Mouse (Mus musculus): ENCODE measurements at regions not wholly inside any gene's neighbourhood (a gene's known extent, or its start where the extent isn't known, plus 50 kb on each side); places are given as distances from the start of the nearest gene placed in this dataset.

DNA sequence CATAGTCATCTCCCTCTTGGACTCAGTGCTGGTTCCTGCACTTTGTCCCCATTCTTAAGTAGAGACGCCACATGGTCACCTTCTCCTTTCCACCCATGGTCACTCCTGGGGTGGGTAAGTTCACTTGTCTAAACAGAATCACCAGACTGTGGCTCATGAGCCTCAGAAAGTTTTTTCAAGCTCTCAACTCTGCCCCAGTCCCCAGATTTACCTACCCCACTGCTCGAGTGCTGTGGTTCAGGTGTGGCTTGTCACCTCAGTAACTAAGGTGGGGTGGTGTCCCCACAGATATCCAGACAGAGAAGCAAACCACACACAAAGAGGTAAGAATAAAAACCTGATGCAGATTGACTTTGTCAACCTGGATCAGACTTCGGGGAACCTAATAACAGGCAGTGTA is 87.6 kb downstream of the Rpl10-ps3 start:
- DNase-seq, result no peak

DNA sequence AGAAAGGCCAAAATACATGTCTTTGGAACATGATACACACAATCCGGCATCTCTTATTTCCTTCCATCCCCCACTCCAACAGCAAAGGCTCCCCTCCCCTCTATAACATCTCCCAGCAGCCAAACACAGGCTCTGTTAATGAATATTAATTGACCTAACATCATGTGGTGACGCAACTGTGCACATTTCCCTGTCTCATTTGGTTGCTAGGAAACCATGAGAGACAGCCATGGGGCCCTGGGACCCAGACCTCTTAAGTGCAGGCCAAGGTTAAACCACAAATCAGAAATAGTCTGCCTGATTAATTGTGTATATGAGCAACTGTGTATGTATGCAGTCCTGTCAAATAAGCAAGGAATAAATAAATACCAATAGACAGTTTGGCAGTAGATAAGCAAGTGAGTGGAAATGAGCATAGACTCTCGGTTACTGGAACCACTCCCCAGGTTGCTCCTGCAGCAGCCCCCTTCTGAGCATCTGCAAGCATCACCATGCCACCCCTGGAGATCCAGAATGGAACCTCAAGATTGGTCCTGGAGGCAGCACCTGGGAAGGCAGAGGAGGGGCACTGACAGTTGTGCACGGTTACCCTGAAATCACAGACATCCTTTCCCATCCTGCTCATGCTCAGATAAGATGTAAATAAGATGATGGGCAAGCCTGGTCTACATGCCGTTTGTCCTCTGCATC is 99.6 kb downstream of the Rpl10-ps3 start:
- no peak for DNase-seq

DNA sequence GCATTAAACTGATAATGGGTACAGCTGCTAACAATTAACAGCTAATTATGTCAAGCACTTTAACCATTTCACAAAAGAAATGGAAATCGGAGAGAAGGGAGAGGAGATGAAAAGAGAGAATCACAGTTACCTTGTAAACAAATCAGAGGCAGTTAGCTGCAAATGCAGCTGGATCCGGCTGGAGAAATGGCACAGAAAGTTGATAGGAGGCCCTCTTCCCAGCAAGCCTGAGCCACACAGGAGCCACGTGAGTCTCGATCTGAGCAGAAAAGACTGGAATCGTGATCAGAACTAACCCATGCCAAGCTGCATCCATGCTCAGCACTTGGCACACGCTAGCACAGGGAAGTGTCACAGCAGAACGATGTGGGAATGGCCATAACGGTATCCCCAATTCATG is 103.8 kb downstream of the Rpl10-ps3 start:
- no peak for DNase-seq

DNA sequence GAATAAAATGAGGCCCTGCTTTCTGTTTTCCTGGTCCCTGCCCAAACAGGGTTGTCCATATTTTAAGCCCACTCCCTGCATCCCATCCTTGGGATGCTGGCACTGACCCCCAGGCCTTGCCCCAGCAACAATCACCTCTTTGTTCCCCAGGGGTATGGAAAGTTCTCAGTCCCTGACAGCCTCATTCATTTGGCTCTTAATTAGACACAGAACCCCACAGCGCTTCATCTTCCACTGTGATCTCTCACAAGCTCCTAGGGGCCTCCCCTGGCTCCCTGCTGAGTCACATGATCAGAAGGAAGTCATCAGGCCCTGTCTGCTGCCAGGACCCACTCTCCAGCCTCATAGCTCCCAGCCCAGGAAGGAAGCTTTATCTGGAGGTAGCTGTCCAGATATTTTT is 108.9 kb downstream of the Rpl10-ps3 start:
- DNase-seq, result peak; percentile 2

DNA sequence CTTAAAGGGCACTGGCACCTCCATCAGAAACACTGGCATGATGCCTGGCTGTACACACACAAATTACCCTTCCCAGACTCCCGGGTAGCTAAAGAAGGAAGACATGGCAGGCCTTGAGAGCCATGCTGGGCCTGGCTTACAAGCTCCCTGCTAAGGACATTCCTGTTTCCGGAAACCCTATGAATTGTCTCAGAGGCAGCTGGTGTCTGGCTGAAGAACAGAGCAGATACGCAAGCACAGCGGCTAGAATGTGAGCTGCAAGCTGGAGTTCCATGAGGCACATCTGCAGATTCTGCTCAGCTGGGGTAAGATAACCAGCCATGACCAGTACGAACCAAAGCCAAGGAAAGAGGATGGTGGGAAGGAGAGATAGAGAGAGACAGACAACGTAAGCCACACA is 110.1 kb downstream of the Rpl10-ps3 start:
- no peak for DNase-seq

DNA sequence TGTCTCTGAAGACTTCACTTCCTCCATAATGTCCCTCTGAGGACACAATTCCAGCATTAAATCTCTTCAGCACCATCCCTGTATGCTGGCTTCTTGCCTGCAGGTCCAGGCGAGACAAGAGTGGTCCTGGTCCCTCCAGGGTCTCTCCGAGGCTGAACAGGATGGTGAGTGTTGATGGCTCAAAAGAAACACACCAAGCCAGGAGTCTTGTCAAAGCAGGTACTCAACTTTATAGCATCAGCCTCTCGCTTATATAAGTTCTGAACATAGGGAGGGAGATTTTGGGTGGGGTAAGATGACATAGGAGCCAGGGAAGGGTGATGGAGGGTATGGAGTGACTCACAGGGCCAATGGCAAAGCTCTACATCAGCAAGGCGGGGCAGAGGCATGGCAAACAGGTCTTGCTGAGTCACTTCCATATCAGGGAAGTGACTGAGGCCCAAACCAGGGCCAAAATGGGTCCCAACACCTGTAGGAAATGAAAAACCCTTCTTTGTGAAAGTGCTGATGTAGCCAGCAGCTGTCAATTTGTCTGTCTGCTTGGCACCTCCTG is 111.7 kb downstream of the Rpl10-ps3 start:
- DNase-seq, result no peak

DNA sequence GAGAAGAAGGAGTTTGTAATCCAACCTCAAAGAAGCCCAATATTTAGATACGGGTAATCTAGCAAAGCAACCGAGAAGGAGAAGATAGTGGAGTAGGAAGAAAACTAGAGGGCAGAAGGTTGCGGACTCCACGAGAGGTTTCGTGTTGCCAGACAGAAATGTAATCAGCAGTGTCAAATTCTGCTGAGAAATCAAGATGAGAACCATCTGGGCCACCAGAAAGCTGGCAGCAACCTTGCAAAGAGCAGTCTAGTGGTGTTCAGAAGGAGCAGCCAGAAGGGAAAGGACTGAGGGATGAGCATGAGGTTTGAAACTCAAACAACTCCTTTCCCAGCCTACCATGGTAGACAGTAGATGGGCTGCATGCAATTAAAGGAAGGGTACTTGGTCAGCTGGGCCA is 134.3 kb downstream of the Rpl10-ps3 start:
- no peak for DNase-seq

DNA sequence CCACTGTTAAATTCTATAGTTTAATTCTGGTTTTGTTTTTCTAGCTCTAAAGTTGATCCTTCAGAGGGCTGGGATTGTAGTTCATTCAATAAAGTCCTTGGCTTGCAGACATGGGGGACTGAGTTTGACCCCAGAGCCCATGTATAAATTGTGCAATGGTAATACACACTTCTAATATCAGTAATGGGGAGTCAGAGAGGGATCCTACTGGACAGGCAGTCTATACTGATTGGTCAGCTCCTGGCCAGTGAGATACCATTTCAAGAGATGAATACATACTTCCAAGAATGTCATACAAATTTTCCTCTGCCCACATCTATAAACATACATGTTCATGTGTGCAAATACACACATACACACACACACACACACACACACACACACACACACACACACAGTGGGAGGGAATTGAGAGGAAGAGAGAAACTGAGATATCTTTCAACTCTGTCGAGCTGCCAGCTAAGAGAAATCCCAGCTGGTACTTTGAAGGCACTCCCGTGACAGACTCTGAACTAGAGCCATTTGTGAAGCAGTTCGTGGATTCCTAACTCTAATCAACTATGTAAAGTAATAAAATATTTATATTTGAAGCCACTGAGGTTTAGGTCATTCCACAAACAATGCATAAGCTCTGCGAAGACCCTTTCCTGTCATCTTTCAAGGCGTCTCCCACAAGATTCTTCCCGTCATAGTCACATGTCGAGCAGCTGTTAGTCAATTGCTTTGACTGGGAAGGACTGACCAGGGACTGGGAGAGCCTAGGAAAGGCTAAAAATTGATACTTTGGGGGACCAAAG is 145.1 kb downstream of the Rpl10-ps3 start:
- no peak for DNase-seq

DNA sequence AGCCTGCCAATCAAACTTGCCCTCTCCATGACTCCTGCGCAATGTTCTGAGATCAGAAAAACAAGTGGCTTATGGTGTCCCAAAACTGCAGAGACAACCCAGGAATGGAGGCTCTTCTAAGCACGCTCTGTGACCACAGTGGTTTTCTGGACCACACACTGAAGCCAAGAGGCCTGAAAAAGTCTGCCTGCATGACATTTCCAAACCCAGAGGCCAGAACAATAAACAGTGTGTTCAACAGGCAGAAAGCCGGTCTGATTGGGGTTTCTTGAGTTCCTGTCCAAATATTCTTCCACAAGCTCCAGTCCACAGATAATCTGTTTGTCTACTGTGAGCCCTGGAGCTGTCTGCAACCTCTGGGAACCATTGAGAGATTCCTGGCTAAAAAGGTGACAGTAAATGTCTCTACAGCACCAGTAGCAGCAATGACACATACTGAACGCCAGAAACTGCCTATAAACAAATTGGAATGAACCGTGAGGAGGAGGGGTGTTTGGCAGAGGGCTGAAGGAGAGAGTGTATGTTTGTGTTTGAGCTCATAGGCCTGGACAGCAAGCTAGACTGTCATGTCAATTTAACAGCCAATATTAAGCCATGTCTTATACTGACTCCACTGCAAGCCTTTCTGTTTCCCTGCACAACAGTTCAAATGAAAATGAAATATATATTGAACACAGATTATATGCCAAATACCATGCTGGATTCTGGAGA is 152.2 kb downstream of the Rpl10-ps3 start:
- no peak for DNase-seq

DNA sequence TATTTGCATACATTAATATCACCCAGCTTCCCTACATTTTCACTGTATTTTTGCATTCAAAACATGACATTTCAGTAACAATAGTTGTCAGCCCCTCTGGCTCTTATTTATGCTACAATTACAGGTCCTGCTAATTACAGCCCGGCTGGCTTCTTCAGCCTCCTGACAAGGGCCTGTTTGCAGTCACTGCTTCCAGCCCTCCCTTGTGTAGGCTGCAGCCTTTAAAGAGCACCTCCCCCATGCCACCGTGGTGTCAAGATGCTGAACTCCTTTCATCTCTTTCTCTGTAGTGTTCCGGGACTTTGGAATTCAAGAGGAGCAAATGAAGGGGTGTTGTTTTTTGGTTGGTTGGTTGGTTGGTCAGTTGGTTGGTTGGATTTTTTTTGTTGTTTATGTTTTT is 153.6 kb downstream of the Rpl10-ps3 start:
- no peak for DNase-seq

DNA sequence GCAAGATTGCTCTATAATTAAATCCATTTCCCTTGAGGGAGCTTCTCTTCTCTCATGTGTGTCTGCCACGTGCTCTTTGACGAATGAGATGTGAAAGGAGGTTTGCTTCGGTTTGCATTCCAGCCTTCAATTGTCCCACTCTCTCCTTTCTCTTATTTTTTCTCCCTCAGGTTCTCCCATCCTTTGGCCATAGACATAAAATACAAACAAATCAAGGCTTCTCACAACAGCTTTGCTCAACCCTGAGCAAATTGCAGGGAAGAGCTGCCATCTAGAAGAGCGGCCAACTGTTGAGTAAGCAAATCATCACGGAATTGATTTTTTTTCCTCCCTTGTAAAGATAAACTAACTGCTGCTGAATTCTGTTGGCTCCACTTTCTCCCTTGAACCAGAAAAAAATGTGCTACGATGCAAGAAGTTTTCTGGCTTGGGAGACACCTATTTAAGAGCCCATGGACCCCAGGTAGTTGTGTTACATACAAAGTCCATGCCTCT is 156.1 kb downstream of the Rpl10-ps3 start:
- DNase-seq, result no peak

DNA sequence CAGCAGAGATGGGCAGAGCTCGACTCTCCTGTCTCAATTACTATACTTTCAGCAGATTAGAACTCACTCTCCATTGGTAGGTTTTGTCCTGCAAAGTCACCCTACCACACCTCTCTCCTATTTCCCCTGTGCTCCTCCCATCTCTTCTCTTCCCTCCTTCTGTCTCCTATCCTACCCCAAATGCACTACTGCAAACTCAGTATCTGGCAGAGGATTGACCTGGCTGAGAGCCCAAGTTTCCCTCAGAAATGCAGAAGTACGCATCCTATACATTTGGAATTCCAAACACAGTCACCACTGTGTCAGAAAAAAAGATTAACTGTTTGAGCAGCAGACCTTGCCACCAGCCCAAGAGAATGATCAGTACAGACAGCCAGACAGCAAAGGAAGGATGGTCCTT is 163.4 kb downstream of the Rpl10-ps3 start:
- DNase-seq, result no peak

DNA sequence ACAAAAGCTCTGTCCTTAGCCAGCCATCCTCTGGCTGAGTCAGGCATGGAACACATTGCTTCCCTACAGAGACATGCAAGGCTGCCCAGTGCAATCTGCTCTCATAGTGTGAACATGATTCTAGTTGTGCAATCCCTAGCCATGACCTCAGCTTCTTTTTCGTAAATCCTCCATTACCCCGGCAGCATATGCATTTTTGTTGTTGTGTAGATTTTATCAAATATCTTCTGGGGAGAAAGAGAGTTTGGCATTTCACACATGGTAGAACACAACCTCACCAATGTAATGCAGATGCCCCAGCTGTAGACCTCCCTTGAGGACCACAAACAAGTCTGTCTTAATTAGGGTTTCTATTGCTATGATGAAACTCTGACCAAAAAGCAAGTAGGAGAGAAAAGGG is 168.6 kb downstream of the Rpl10-ps3 start:
- DNase-seq, result no peak

DNA sequence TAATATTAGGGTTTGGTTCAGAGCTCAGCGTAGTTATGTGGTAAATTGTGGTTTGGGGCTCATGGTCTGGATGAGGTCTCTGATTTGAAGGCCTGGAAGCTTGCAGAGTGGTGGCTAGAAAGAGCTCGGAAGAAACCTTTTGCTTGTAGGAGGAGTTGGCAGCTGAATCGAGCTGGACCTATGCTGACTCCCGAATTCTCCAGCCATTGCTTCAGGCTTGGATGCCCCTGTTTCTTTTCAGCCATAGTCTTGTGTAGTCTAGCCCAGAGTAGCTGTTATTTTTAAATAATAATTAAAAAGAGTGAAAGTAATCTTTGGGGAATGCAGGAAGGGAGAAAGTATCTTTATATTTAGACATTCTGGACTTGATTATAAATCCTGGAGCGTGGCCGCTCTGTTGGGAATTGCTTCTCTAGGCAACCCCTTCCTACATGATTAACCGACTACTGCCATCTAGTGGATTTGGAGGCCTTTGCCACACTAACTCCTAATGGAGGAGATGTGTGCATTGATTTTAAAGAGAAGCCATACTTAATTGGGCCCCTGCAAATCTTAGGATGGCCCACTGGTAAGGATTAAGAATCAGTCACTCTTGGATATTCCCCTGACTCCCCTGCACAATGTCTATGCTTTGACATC is 172.8 kb downstream of the Rpl10-ps3 start:
- DNase-seq, result peak; percentile 55

DNA sequence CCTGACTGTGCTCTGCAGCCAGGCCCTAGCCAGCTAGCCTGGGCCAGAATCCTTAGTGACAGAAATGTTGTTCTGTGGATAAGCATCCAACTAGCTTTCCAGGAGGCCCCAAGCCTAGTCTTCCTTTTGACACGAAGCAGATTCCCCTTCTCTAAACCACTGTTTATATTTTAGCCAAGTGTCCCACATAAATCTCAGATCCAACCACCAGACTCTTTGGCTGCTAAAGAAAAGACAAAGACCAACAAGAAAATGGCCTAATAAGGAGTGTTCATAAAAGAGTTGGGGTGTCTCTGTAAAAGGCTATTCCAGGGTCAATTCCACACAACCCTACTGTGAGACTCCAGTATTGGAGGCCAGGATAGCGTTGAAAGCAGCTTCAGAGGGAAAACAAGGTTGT is 173.6 kb downstream of the Rpl10-ps3 start:
- DNase-seq, result no peak

DNA sequence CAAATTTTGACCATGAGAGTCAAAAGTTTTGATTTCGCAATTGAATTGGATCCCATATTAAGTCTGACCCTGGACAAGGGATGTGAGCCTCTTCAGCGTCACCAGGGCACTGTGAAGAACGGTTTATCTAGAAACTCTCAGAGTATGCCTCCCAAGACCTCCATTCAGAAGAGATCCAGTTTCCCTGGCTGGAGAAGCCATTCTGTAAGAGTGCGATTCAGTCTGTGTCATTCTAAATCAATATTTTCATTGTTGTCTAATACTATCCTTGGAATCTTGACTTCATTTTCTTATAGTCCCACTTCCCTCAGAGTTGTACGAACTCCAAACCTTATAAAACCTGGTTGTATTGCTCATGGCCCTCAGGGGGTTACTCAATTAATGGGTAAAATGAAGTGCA is 174.1 kb downstream of the Rpl10-ps3 start:
- DNase-seq, result no peak

DNA sequence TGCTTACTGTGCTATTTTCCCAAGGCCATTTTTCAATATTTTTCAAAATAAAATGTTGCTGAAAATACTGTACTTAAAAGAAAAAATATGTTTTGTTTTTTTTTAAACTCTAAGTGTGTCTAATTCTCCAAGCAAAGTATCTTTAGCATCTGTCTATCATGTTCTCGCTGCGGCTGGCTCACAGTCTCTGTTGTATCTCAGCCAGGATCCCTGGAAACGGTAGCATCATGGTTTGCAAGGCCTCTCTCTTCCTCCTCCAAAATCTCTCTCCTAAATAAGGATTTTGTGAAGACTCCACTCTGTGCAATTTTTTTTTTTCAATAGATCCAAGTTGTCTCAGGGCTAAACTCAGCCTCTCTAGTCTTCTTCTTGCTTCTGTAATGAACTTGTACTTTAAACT is 190.2 kb downstream of the Rpl10-ps3 start:
- DNase-seq, result no peak

DNA sequence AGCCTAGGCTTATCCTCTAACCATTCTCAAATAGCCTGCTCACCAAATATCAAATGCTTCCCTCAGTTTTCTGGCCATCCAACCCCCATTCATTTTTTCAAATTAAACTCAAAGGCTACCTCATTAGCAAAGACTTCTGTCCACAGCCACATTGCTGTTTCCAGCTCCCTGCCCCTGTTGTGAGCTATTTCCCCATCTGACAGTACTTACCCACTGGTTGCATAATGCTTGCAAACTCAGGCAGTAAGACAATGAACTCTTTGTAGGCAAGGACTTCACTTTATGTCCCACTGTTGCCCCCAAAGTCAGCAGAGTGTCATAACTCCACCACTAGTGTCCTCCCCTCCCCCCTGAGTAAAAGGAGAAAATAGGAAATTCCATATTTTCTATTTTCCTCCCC is 194.7 kb downstream of the Rpl10-ps3 start:
- DNase-seq, result no peak

DNA sequence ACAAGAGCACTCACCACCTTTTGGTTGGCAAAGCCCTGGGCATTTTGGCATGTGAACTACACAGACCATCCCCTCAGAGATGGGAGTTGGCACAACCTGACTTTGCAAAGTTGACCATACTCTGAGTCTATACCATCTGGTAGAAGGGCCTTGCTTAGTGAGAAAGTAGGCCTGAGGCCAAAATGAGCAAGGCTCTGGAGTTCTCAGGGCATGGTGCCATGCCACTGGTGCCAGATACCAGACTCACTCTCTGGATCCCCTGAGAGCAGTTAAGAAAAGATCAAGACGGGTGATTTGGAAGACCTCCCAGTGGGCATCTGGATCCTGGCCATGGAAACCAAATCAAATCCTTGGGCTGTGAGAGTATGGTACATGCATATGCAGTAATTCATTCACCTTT is 202.0 kb downstream of the Rpl10-ps3 start:
- peak; percentile 7 for DNase-seq

DNA sequence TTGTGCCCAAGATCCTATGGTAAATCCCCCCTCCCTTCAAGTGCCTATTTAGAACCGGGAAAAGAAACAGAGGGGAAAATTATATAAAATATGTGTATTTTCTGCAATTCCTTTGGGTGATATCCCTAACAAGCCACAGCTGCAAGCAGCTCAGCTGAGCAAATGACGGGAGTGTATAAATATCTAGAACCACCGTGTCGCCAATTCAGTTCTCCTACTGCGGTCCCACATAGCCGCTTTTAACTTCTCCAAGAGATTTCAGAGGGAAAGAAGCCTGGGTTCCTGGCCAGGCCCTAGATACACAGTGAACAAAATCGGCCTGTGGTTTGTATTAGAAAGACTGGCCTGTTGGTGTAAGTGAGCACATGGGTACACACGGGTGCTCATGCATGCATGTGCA is 202.7 kb downstream of the Rpl10-ps3 start:
- no peak for DNase-seq

DNA sequence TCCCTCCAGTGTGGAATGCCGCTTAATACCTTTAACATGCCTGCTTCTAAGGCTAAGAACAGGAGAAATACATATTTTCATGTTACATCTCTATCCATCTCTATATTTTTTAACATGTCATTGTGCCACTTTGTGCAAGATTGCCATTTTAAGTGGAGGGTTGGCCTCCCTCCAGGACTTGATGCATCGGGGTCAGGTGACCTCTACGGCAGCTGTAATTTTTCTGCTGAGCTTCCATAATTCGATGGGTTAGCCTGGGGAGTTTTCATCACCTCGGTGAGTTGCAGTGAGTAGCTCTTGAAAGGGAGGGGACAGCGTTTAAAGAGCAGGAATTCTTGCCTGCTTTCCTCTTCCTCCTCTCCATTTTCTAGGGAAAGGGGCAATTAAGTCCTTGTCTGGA is 203.6 kb downstream of the Rpl10-ps3 start:
- no peak for DNase-seq

DNA sequence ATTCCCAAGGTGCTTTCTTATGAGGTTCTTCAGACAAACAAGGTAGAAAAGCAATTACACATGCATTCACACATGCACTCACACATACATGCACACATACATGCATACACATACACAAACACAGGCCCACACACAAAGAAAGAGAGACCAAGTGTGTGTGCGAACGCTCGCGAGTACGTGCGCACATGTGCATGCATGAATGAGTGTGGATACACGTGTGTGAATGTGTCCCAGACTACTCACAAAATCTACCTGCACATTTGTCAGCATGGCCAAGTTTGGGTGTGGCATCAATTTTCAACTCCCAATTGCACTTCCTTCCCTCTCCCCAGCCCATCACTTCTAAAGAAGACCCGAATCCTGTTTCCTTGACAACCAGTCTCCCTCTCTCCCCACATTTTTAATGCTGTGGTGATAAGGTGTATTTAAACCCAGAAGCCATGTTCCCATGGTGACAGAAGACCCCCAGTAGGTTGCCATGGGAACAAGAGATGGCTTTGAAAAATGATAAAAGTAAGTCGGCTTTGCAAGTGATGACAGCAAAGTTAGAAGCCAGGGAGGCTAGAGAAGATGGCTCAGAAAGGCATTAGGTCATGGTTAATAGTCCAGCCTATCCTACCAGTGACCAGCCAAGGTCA is 206.3 kb downstream of the Rpl10-ps3 start:
- no peak for DNase-seq

DNA sequence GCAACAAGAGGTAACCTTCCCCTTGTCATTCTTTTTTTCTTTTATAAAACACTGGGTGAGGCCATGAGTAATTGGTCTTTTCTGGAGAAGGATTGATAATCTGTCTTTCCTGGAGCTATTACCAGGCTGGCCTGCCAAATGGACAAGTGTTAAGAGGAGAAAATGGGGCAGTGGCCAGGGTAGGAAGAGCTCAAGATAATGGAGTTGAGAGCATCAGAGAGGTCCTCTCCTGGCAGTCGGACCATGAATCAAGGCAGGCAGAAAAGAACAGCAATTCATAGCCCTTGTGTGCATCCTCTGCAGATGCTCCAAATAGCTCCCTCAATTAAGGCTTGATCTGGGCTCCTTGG is 208.2 kb downstream of the Rpl10-ps3 start:
- DNase-seq, result no peak
